Mouse (Mus musculus) hindbrain, embryonic 14.5 days (tissue): ENCODE data around the gene Rell1. TPM values are rescaled to one million over a fixed set of nuclear protein-coding genes. Genes with fewer than 3 reads are reported as not detected.

Experiments
- ATAC-seq: fragments of 200-750 bp; cut with Nextera tagmentation; 2 replicates; pipeline ENCODE4 v1.8.0; 2017; ENCODE audit warnings: moderate number of reproducible peaks, mild to moderate bottlenecking, moderate TSS enrichment, moderate library complexity; ENCODE audit not compliant: low FRiP score
- DNase-seq: peaks from one replicate; pipeline ENCODE4 v3.0.0-alpha.2; 2015; ENCODE audit warnings: low spot score
- H3K27ac ChIP-seq: fragments of 300-500 bp; sonication (generic); 2 replicates; pipeline ENCODE4 v1.5.1; 2014; ENCODE audit warnings: mild to moderate bottlenecking, moderate library complexity
- H3K27me3 ChIP-seq: fragments of 300-500 bp; sonication (generic); 2 replicates; pipeline ENCODE4 v1.6.1; 2014; ENCODE audit warnings: mild to moderate bottlenecking, low read length, mixed read lengths; ENCODE audit not compliant: control insufficient read depth, insufficient read depth
- H3K36me3 ChIP-seq: fragments of 300-500 bp; sonication (generic); replicated peaks from 2 replicates; pipeline ENCODE4 v1.6.1; 2014; ENCODE audit not compliant: control insufficient read depth, insufficient read depth
- H3K4me1 ChIP-seq: fragments of 300-500 bp; sonication (generic); replicated peaks from 2 replicates; pipeline ENCODE4 v1.6.1; 2014; ENCODE audit warnings: antibody characterized with exemption, low read length, mixed read lengths; ENCODE audit not compliant: control insufficient read depth, insufficient read depth
- H3K4me2 ChIP-seq: fragments of 300-500 bp; sonication (generic); replicated peaks from 2 replicates; pipeline ENCODE4 v1.6.1; 2014; ENCODE audit warnings: mild to moderate bottlenecking, moderate library complexity
- H3K4me3 ChIP-seq: fragments of 300-500 bp; sonication (generic); replicated peaks from 2 replicates; pipeline ENCODE4 v1.5.1; 2014; ENCODE audit warnings: mild to moderate bottlenecking, low read length
- H3K9ac ChIP-seq: fragments of 300-500 bp; sonication (generic); 2 replicates; pipeline ENCODE4 v1.6.1; 2014
- H3K9me3 ChIP-seq: fragments of 300-500 bp; sonication (generic); 2 replicates; pipeline ENCODE4 v1.6.1; 2016; ENCODE audit warnings: low read length; ENCODE audit not compliant: control insufficient read depth
- WGBS: fragments of 180-500 bp; shearing (Covaris S2); extraction: QIAGEN DNeasy Blood & Tissue Kit; methylation state at CpG from one replicate; pipeline ENCODE4 v1.1.7; 2014; 5-methylcytosine and 5-hydroxymethylcytosine counted together
- polyA plus RNA-seq: library from polyadenylated mRNA; unstranded; fragments of >200 nt; fragmentation: Nextera tagmentation; extraction: Ambion mirVana; gene quantifications from 2 replicates; pipeline ENCODE4 v1.2.1, GENCODE M21; 2014

Gene Rell1
- polyA plus RNA-seq, 1 experiment from 2014 or later, result 4.9 TPM

- no peak for ATAC-seq
- Histone ChIP-seq H3K27me3 (no peaks in the 10 kb centered on the region), H3K36me3 (no peaks in the 10 kb centered on the region), H3K4me2 (no peak overlapping the region), H3K4me3 (no peak overlapping the region), H3K4me1 (peaks cover 8% of the 10 kb centered on the region; the same call in 1 of the 2 replicates), H3K9ac (no peak overlapping the region), H3K9me3 (no peaks in the 10 kb centered on the region), H3K27ac (no peak overlapping the region)
- DNase-seq, result no peak
- WGBS, result 6% methylated on average over 7 of the region's 7 CpGs
Observed at GRCm38 (mm10) chr5:63970281-63970732, 1.6 kb upstream of the Rell1 start.

- Histone ChIP-seq H3K27ac (no peak overlapping the region), H3K4me1 (peaks cover 8% of the 10 kb centered on the region; the same call in 1 of the 2 replicates), H3K4me2 (peak overlapping the region; percentile 94), H3K27me3 (no peaks in the 10 kb centered on the region), H3K9me3 (no peaks in the 10 kb centered on the region), H3K9ac (no peak overlapping the region), H3K4me3 (no peak overlapping the region), H3K36me3 (no peaks in the 10 kb centered on the region)
- 31% methylated on average over 5 of the region's 5 CpGs for WGBS
- ATAC-seq, result no peak
- DNase-seq, result no peak
Observed at GRCm38 (mm10) chr5:63969476-63970112, 897 bp upstream of the Rell1 start.

- Histone ChIP-seq H3K27me3 (no peaks in the 10 kb centered on the region), H3K4me3 (peak overlapping the region; percentile 77), H3K9me3 (no peaks in the 10 kb centered on the region), H3K27ac (no peak overlapping the region; the same call in 1 of the 2 replicates), H3K36me3 (no peaks in the 10 kb centered on the region), H3K9ac (peak overlapping the region; percentile 75), H3K4me2 (peak overlapping the region; percentile 94), H3K4me1 (peaks cover 8% of the 10 kb centered on the region; the same call in 1 of the 2 replicates)
- DNase-seq (peak; percentile 37), ATAC-seq (no peak)
- WGBS, result under 1% methylated on average over 12 of the region's 12 CpGs
Observed at GRCm38 (mm10) chr5:63967591-63968141, 1.0 kb downstream of the Rell1 start.

GRCm38 (mm10) chr5:63966379-63966778, 2.3 kb downstream of the Rell1 start:
- Histone ChIP-seq H3K9me3 (no peaks in the 10 kb centered on the region), H3K4me3 (no peak overlapping the region), H3K36me3 (no peaks in the 10 kb centered on the region), H3K27ac (no peak overlapping the region), H3K9ac (no peak overlapping the region), H3K4me1 (peaks cover 8% of the 10 kb centered on the region; the same call in 1 of the 2 replicates), H3K4me2 (no peak overlapping the region), H3K27me3 (no peaks in the 10 kb centered on the region)
- ATAC-seq (no peak), DNase-seq (no peak)
- 97% methylated on average over 4 of the region's 4 CpGs for WGBS

DNA sequence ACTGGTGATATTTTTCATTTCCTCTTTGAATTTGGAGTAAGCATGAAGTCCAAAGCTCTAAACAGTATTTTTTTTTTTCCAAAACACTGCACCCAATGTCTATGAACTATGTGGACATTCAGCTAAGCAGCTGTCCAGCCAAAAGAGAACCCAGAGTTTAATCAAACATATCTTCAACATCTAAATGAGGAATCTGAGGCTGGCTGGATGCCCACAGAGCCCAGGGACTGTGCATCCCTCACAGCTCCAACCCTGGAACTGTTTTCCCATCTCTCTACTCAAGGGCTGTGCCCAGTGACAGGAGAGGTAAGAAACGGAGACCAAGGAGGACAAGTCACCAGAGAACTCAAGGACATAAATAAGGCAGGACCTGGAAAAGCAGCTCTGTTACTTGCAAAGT, 2.8 kb downstream of the Rell1 start:
- H3K9me3 ChIP-seq, result no peaks in the 10 kb centered on the region
- no peak for ATAC-seq
- 88% methylated on average over 1 of the region's 1 CpGs for WGBS
- no peak overlapping the region for H3K9ac ChIP-seq
- H3K4me1 ChIP-seq, result peaks cover 8% of the 10 kb centered on the region; the same call in 1 of the 2 replicates
- DNase-seq, result no peak
- no peaks in the 10 kb centered on the region for H3K27me3 ChIP-seq
- no peak overlapping the region for H3K4me2 ChIP-seq
- H3K4me3 ChIP-seq, result no peak overlapping the region
- no peak overlapping the region for H3K27ac ChIP-seq
- no peaks in the 10 kb centered on the region for H3K36me3 ChIP-seq

DNA sequence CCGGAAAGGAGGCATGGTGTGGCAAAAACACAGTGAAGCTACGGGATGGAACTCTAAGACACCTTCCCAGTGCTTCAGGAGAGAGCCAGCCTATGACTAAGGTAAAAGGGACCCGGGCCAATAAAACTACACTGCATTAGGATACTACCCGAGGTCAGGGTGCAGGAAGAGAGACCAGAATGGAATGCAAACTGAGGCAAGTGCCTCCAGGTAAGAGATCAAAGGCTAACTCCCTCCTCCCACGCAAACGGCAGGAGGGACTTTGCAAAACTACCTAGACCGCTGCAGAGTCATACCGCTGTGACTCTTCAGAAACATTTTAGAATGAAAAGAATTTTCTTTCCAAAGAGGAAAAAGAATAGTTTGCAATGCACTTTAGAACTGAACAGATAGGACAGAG, 4.1 kb downstream of the Rell1 start:
- ATAC-seq (no peak), DNase-seq (no peak)
- H3K4me2 ChIP-seq, result no peak overlapping the region
- no peak overlapping the region for H3K27ac ChIP-seq
- H3K36me3 ChIP-seq, result no peaks in the 10 kb centered on the region
- no peak overlapping the region for H3K4me3 ChIP-seq
- WGBS, result 66% methylated on average over 8 of the region's 8 CpGs
- H3K4me1 ChIP-seq, result peaks cover 8% of the 10 kb centered on the region; the same call in 1 of the 2 replicates
- H3K9me3 ChIP-seq, result no peaks in the 10 kb centered on the region
- no peak overlapping the region for H3K9ac ChIP-seq
- H3K27me3 ChIP-seq, result no peaks in the 10 kb centered on the region

GRCm38 (mm10) chr5:63961726-63962125, 7.0 kb downstream of the Rell1 start:
- DNase-seq (no peak), ATAC-seq (no peak)
- Histone ChIP-seq H3K4me1 (no peaks in the 10 kb centered on the region), H3K36me3 (no peaks in the 10 kb centered on the region), H3K27me3 (no peaks in the 10 kb centered on the region), H3K27ac (no peak overlapping the region), H3K9me3 (no peaks in the 10 kb centered on the region), H3K4me2 (no peak overlapping the region), H3K9ac (no peak overlapping the region), H3K4me3 (no peak overlapping the region)
- WGBS, result 87% methylated on average over 10 of the region's 10 CpGs

GRCm38 (mm10) chr5:63960565-63960964, 8.1 kb downstream of the Rell1 start:
- Histone ChIP-seq H3K27me3 (no peaks in the 10 kb centered on the region), H3K9me3 (no peaks in the 10 kb centered on the region), H3K4me3 (no peak overlapping the region), H3K9ac (no peak overlapping the region), H3K27ac (no peak overlapping the region), H3K4me2 (no peak overlapping the region), H3K36me3 (no peaks in the 10 kb centered on the region), H3K4me1 (no peaks in the 10 kb centered on the region)
- ATAC-seq (no peak), DNase-seq (no peak)
- 94% methylated on average over 10 of the region's 10 CpGs for whole genome bisulfite sequencing

- Histone ChIP-seq H3K4me1 (no peaks in the 10 kb centered on the region), H3K27me3 (no peaks in the 10 kb centered on the region), H3K9ac (no peak overlapping the region), H3K36me3 (no peaks in the 10 kb centered on the region), H3K9me3 (no peaks in the 10 kb centered on the region), H3K4me2 (no peak overlapping the region), H3K4me3 (no peak overlapping the region), H3K27ac (no peak overlapping the region)
- ATAC-seq, result no peak
- no peak for DNase-seq
- WGBS, result 77% methylated on average over 18 of the region's 18 CpGs
Observed at GRCm38 (mm10) chr5:63958963-63959708, 9.6 kb downstream of the Rell1 start.
